Mouse (Mus musculus) midbrain, postnatal 0 days (tissue): ENCODE data around the gene Itm2c. TPM values are rescaled to one million over a fixed set of nuclear protein-coding genes. Genes with fewer than 3 reads are reported as not detected.

Experiments
- ATAC-seq: fragments of 200-750 bp; cut with Nextera tagmentation; 2 replicates; pipeline ENCODE4 v1.8.0; 2017; ENCODE audit warnings: moderate number of reproducible peaks, mild to moderate bottlenecking, moderate TSS enrichment, moderate library complexity; ENCODE audit not compliant: low FRiP score
- DNase-seq: peaks from one replicate; pipeline ENCODE4 v3.0.0-alpha.2; 2015; ENCODE audit warnings: low spot score
- H3K27ac ChIP-seq: fragments of 300-500 bp; sonication (generic); 2 replicates; pipeline ENCODE4 v1.5.1; 2014; ENCODE audit warnings: low read depth, mild to moderate bottlenecking, low read length, mixed read lengths
- H3K27me3 ChIP-seq: fragments of 300-500 bp; sonication (generic); 2 replicates; pipeline ENCODE4 v1.6.1; 2014; ENCODE audit warnings: low read length, control low read depth, mixed read lengths; ENCODE audit not compliant: insufficient read depth
- H3K36me3 ChIP-seq: fragments of 300-500 bp; sonication (generic); 2 replicates; pipeline ENCODE4 v1.6.1; 2014; ENCODE audit warnings: low read length, control low read depth, mixed read lengths; ENCODE audit not compliant: insufficient read depth
- H3K4me1 ChIP-seq: fragments of 300-500 bp; sonication (generic); 2 replicates; pipeline ENCODE4 v1.6.1; 2014; ENCODE audit warnings: mild to moderate bottlenecking, control low read depth, antibody characterized with exemption, low read length, mixed read lengths; ENCODE audit not compliant: insufficient read depth
- H3K4me2 ChIP-seq: fragments of 300-500 bp; sonication (generic); 2 replicates; pipeline ENCODE4 v1.6.1; 2014; ENCODE audit warnings: low read depth, mild to moderate bottlenecking, low read length, mixed read lengths; ENCODE audit not compliant: poor library complexity, severe bottlenecking
- H3K4me3 ChIP-seq: fragments of 300-500 bp; sonication (generic); 2 replicates; pipeline ENCODE4 v1.5.1; 2014; ENCODE audit warnings: low read depth, mild to moderate bottlenecking, low read length, moderate library complexity
- H3K9ac ChIP-seq: fragments of 300-500 bp; sonication (generic); replicated peaks from 2 replicates; pipeline ENCODE4 v1.6.1; 2014; ENCODE audit warnings: mild to moderate bottlenecking, low read length, moderate library complexity, mixed read lengths; ENCODE audit not compliant: poor library complexity, severe bottlenecking
- H3K9me3 ChIP-seq: fragments of 300-500 bp; sonication (generic); 2 replicates; pipeline ENCODE4 v1.6.1; 2016; ENCODE audit warnings: low read length, control low read depth
- CTCF ChIP-seq: IDR thresholded peaks from 2 replicates; pipeline ENCODE4 v1.5.1; 2016; ENCODE audit warnings: antibody characterized with exemption, mild to moderate bottlenecking
- WGBS: fragments of 180-500 bp; shearing (Covaris S2); extraction: QIAGEN DNeasy Blood & Tissue Kit; methylation state at CpG from one replicate; pipeline ENCODE4 v1.1.7; 2014; 5-methylcytosine and 5-hydroxymethylcytosine counted together
- polyA plus RNA-seq: library from polyadenylated mRNA; unstranded; fragments of >200 nt; fragmentation: Nextera tagmentation; extraction: Ambion mirVana; gene quantifications from 2 replicates; pipeline ENCODE4 v1.2.1, GENCODE M21; 2015
- total RNA-seq: library from RNA; depleted of rRNA; stranded (reverse); fragments of >200 nt; gene quantifications from 2 replicates; pipeline ENCODE4 v1.2.3, GENCODE M21; 2014

The Itm2c gene
- total and polyA plus RNA-seq, 2 experiments from 2014 or later = 297 to 376 TPM

DNA sequence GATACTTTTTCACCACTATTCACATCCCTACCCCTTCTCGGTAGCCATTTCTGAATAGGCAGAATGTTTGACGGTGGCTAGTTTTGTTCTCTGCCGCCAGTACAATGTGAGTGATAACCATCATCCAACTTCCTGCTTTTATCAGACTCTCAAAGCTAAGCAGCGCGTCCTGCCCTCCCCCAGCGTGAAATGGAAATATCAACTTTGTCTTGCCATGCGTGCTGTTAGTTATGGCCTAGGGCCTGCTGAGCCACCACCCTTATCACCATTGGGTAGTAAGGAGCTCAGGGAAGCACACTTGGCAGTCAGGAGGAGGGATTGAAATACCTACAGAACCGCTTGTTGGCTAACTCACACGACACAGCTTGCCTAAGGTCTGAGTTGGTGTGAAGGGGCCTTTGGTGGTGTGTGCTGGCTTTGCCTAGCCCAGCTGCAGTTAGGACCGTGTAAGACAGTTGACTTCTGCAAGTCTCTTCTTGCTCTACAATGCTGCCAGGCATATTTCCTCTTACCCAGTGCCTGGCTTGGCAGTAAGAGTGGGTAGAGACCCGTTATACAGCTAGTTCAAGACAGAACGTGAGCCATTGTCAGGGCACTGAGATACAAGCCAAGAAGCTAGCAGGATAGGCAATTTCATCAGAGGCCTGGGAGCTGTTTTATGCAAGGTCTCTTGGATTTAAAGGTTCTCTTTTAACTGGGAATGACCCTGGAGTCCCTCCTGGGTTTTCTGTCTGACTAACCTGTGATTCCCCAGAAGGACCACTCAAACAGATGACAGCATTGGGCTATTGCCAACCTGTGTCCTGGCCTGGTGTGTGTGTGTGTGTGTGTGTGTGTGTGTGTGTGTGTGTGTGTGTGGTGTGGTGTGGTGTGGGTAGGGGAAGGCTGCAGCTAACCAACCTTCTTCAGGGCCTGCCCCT lies 3.0 kb downstream of the Itm2c start:
- H3K9ac ChIP-seq = peak overlapping the region; percentile 34; the same call in 1 of the 2 replicates
- DNase-seq = peak; percentile 25
- no peaks in the 10 kb centered on the region for H3K27me3 ChIP-seq
- peak overlapping the region; percentile 86 for H3K4me2 ChIP-seq
- H3K36me3 ChIP-seq = no peaks in the 10 kb centered on the region
- TF ChIP-seq CTCF = no peak
- H3K4me1 ChIP-seq = peaks cover 55% of the 10 kb centered on the region
- WGBS = 47% methylated on average over 12 of the region's 12 CpGs
- H3K9me3 ChIP-seq = no peaks in the 10 kb centered on the region
- peak overlapping the region; percentile 87 for H3K4me3 ChIP-seq
- ATAC-seq = no peak
- peak overlapping the region; percentile 79; the same call in 1 of the 2 replicates for H3K27ac ChIP-seq

- H3K4me3 ChIP-seq = peak overlapping the region; percentile 12; the same call in 1 of the 2 replicates
- peak overlapping the region; percentile 86 for H3K4me2 ChIP-seq
- peaks cover 2% of the 10 kb centered on the region; the same call in 1 of the 2 replicates for H3K36me3 ChIP-seq
- TF ChIP-seq CTCF = no peak
- H3K9ac ChIP-seq = peak overlapping the region; percentile 50
- WGBS = 18% methylated on average over 8 of the region's 8 CpGs
- no peaks in the 10 kb centered on the region for H3K9me3 ChIP-seq
- DNase-seq (peak; percentile 16), ATAC-seq (no peak)
- H3K27ac ChIP-seq = peak overlapping the region; percentile 79
- no peaks in the 10 kb centered on the region for H3K27me3 ChIP-seq
- peaks cover 57% of the 10 kb centered on the region for H3K4me1 ChIP-seq
Measured at GRCm38 (mm10) chr1:85897901-85898760, 4.0 kb downstream of the Itm2c start.

DNA sequence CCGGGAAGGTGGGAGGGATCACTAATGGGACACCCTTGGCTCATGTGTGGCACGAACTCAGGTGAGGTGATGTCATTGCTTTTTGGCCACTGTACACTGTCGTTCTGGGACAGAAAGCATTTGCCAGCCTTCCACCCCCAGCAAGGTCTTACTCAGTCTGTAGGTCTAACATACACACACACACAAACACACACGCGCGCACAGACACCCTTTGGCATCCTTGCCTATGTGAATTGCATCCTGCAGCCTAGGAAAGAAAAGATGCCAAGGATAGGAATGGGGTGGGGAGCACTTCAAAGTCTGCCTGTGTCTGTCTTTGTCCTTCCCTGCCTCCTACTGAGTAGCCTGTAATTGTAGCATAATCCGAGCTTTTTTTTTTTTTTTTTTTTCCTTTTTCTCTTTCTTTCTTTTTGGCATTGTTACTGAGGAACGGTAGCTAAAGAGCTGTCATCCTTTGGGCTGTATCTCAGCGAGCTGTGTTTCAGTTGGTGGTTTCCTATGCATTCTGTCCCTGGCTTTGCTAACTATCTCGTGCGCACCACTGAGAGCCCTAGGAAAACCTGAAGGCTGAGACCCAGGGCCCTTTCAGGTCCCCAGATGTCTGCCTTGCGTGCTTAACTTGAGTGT lies 4.8 kb downstream of the Itm2c start:
- TF ChIP-seq CTCF = no peak; the same call in 1 of the 2 replicates
- Histone ChIP-seq H3K27ac (peak overlapping the region; percentile 79), H3K4me2 (peak overlapping the region; percentile 86), H3K9me3 (no peaks in the 10 kb centered on the region), H3K4me3 (peak overlapping the region; percentile 12; the same call in 1 of the 2 replicates), H3K36me3 (peaks cover 9% of the 10 kb centered on the region), H3K27me3 (no peaks in the 10 kb centered on the region), H3K4me1 (peaks cover 53% of the 10 kb centered on the region), H3K9ac (peak overlapping the region; percentile 50)
- no peak; the same call in 1 of the 2 replicates for ATAC-seq
- 9% methylated on average over 12 of the region's 12 CpGs for WGBS
- no peak for DNase-seq

- Histone ChIP-seq H3K27me3 (no peaks in the 10 kb centered on the region), H3K9me3 (no peaks in the 10 kb centered on the region), H3K4me3 (no peak overlapping the region), H3K36me3 (peaks cover 14% of the 10 kb centered on the region), H3K4me1 (peaks cover 51% of the 10 kb centered on the region), H3K27ac (peak overlapping the region; percentile 79), H3K9ac (peak overlapping the region; percentile 50; the same call in 1 of the 2 replicates), H3K4me2 (peak overlapping the region; percentile 86)
- TF ChIP-seq CTCF = peak; percentile 57
- ATAC-seq = no peak
- DNase-seq = peak; percentile 38
Measured at GRCm38 (mm10) chr1:85899388-85899761, 5.3 kb downstream of the Itm2c start.

DNA sequence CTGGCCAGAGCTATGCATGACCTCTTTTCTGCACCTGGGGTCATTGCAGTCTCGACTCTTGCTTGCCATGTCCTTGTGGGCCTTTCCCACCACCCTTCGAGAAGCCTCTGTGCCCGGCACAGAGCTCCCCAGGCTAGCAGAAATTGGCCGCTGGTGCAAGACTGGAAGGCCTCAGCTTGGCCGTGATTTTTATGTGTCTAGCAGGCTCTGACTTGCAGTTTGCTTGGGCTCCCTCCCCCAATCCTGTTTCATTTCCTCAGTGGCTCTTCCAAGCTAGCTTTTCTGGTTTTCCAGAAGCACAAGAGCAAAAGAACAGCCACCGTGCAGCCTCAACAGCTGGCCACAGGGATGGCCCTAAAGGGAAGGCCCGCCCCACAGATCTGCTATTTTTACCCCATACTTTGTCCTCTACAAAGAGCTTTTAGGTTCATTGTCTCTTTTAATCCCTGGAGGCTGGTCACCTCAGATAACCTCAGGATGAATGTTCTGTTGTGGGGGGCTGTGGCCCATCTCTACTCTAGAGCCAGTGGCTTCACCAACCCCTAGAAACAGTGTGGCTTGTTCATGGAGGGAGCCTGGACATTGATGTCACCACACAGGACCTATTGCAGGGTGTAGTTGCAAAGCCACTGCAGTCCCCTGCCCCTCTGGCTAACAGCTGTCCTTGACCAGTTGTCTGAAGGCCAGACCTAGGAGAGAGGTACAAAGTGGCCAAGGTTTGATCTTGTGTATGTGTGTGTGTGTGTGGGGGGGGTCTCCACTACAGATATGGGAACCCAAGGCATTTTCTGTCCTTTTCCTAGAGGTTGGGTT lies 6.6 kb downstream of the Itm2c start:
- ATAC-seq = no peak
- Histone ChIP-seq H3K4me1 (peaks cover 49% of the 10 kb centered on the region), H3K4me3 (no peak overlapping the region), H3K36me3 (peaks cover 24% of the 10 kb centered on the region), H3K4me2 (no peak overlapping the region), H3K9ac (0 out of 2 replicates have a peak overlapping the region, but pooled peaks have one; percentile 2), H3K9me3 (no peaks in the 10 kb centered on the region), H3K27me3 (no peaks in the 10 kb centered on the region), H3K27ac (no peak overlapping the region; the same call in none of the 2 replicates)
- TF ChIP-seq CTCF = no peak
- DNase-seq = no peak
- WGBS = 53% methylated on average over 7 of the region's 7 CpGs
